Mouse (Mus musculus): ENCODE measurements around the gene Gm20388. TPM values are rescaled to one million over a fixed set of nuclear protein-coding genes. Genes with fewer than 3 reads are reported as not detected.

The Gm20388 gene
- total RNA-seq, 2 experiments from 2014 or later: 8.8 TPM

- DNase-seq (ENCODE audit: extremely low spot score in 1 of 2, low spot score in 1 of 2): no peak
These were observed 3791.4 kb downstream of the Gm20388 start for GRCm38 (mm10) chr8:123701952-123702587.

- no peak for DNase-seq (ENCODE audit: extremely low spot score in 1 of 2, low spot score in 1 of 2)
These were observed 3794.7 kb downstream of the Gm20388 start for GRCm38 (mm10) chr8:123705376-123705775.

- DNase-seq (ENCODE audit: extremely low spot score in 1 of 2, low spot score in 1 of 2): no peak
These were observed 3796.5 kb downstream of the Gm20388 start for GRCm38 (mm10) chr8:123707137-123707536.

- no peak for DNase-seq (ENCODE audit: extremely low spot score in 1 of 2, low spot score in 1 of 2)
These were observed 3798.1 kb downstream of the Gm20388 start for GRCm38 (mm10) chr8:123708729-123709128.

GRCm38 (mm10) chr8:123710335-123710734 lies 3799.7 kb downstream of the Gm20388 start:
- DNase-seq (ENCODE audit: extremely low spot score in 1 of 2, low spot score in 1 of 2): no peak

- DNase-seq (ENCODE audit: extremely low spot score in 1 of 2, low spot score in 1 of 2): no peak
These were observed 3803.8 kb downstream of the Gm20388 start for GRCm38 (mm10) chr8:123714451-123714850.

- DNase-seq (ENCODE audit: extremely low spot score in 1 of 2, low spot score in 1 of 2): no peak
These were observed 3805.4 kb downstream of the Gm20388 start for GRCm38 (mm10) chr8:123715916-123716592.

- DNase-seq (ENCODE audit: extremely low spot score in 1 of 2, low spot score in 1 of 2): no peak
These were observed 3806.5 kb downstream of the Gm20388 start for GRCm38 (mm10) chr8:123717104-123717503.

GRCm38 (mm10) chr8:123717516-123718490 lies 3807.2 kb downstream of the Gm20388 start:
- DNase-seq (ENCODE audit: extremely low spot score in 1 of 2, low spot score in 1 of 2): no peak

GRCm38 (mm10) chr8:123718752-123719151 lies 3808.1 kb downstream of the Gm20388 start:
- DNase-seq (ENCODE audit: extremely low spot score in 1 of 2, low spot score in 1 of 2): no peak

- DNase-seq (ENCODE audit: extremely low spot score in 1 of 2, low spot score in 1 of 2): no peak
These were observed 3808.6 kb downstream of the Gm20388 start for GRCm38 (mm10) chr8:123719280-123719679.

GRCm38 (mm10) chr8:123719811-123720210 lies 3809.2 kb downstream of the Gm20388 start:
- no peak for DNase-seq (ENCODE audit: extremely low spot score in 1 of 2, low spot score in 1 of 2)

GRCm38 (mm10) chr8:123720471-123721001 lies 3809.9 kb downstream of the Gm20388 start:
- no peak for DNase-seq (ENCODE audit: extremely low spot score in 1 of 2, low spot score in 1 of 2)

- no peak for DNase-seq (ENCODE audit: extremely low spot score in 1 of 2, low spot score in 1 of 2)
These were observed 3811.6 kb downstream of the Gm20388 start for GRCm38 (mm10) chr8:123722245-123722644.

- DNase-seq (ENCODE audit: extremely low spot score in 1 of 2, low spot score in 1 of 2): no peak
These were observed 3814.1 kb downstream of the Gm20388 start for GRCm38 (mm10) chr8:123724752-123725151.

GRCm38 (mm10) chr8:123725261-123725660 lies 3814.6 kb downstream of the Gm20388 start:
- DNase-seq (ENCODE audit: extremely low spot score in 1 of 2, low spot score in 1 of 2): no peak

- DNase-seq (ENCODE audit: extremely low spot score in 1 of 2, low spot score in 1 of 2): no peak
These were observed 3816.1 kb downstream of the Gm20388 start for GRCm38 (mm10) chr8:123726759-123727158.

- peak; percentile 37 to 51 for DNase-seq (ENCODE audit: extremely low spot score in 1 of 2, low spot score in 1 of 2)
These were observed 3818.6 kb downstream of the Gm20388 start for GRCm38 (mm10) chr8:123729055-123729785.

- DNase-seq (ENCODE audit: extremely low spot score in 1 of 2, low spot score in 1 of 2): no peak
These were observed 3819.3 kb downstream of the Gm20388 start for GRCm38 (mm10) chr8:123729786-123730411.
